Mouse (Mus musculus) stomach, embryonic 16.5 days (tissue): ENCODE data around the gene Rmnd5a. TPM values are rescaled to one million over a fixed set of nuclear protein-coding genes. Genes with fewer than 3 reads are reported as not detected.

ENCODE experiments used
- ATAC-seq: fragments of 200-750 bp; cut with Nextera tagmentation; 2 replicates; pipeline ENCODE4 v1.8.0; 2017; ENCODE audit warnings: moderate number of reproducible peaks, moderate TSS enrichment; ENCODE audit not compliant: insufficient read depth, low FRiP score
- H3K27ac ChIP-seq: fragments of 300-500 bp; sonication (generic); 2 replicates; pipeline ENCODE4 v1.5.1; 2014; ENCODE audit warnings: low read length
- H3K27me3 ChIP-seq: fragments of 300-500 bp; sonication (generic); 2 replicates; pipeline ENCODE4 v1.6.1; 2014; ENCODE audit warnings: low read length, control low read depth, mixed read lengths; ENCODE audit not compliant: control insufficient read depth, insufficient read depth
- H3K36me3 ChIP-seq: fragments of 300-500 bp; sonication (generic); 2 replicates; pipeline ENCODE4 v1.6.1; 2014; ENCODE audit warnings: low read length; ENCODE audit not compliant: control insufficient read depth, insufficient read depth
- H3K4me1 ChIP-seq: fragments of 300-500 bp; sonication (generic); 2 replicates; pipeline ENCODE4 v1.6.1; 2014; ENCODE audit warnings: low read length, control low read depth, mixed read lengths; ENCODE audit not compliant: control insufficient read depth, insufficient read depth
- H3K4me2 ChIP-seq: fragments of 300-500 bp; sonication (generic); 2 replicates; pipeline ENCODE4 v1.6.1; 2014; ENCODE audit warnings: low read depth, low read length, mixed read lengths
- H3K4me3 ChIP-seq: fragments of 300-500 bp; sonication (generic); replicated peaks from 2 replicates; pipeline ENCODE4 v1.5.1; 2014; ENCODE audit warnings: mild to moderate bottlenecking, low read length
- H3K9ac ChIP-seq: fragments of 300-500 bp; sonication (generic); 2 replicates; pipeline ENCODE4 v1.6.1; 2014; ENCODE audit warnings: low read length
- H3K9me3 ChIP-seq: fragments of 300-500 bp; sonication (generic); replicated peaks from 2 replicates; pipeline ENCODE4 v1.6.1; 2016; ENCODE audit warnings: low read length, control low read depth; ENCODE audit not compliant: control insufficient read depth
- WGBS: fragments of 180-500 bp; shearing (Covaris S2); extraction: QIAGEN DNeasy Blood & Tissue Kit; methylation state at CpG from one replicate; pipeline ENCODE4 v1.1.7; 2014; 5-methylcytosine and 5-hydroxymethylcytosine counted together
- polyA plus RNA-seq: library from polyadenylated mRNA; unstranded; fragments of >200 nt; fragmentation: Nextera tagmentation; extraction: Ambion mirVana; gene quantifications from 2 replicates; pipeline ENCODE4 v1.2.1, GENCODE M21; 2015

Gene Rmnd5a
- polyA plus RNA-seq, 1 experiment from 2014 or later, result 9.5 TPM

- Histone ChIP-seq H3K27ac (no peak overlapping the region), H3K4me2 (no peak overlapping the region), H3K27me3 (no peaks in the 10 kb centered on the region), H3K9me3 (no peaks in the 10 kb centered on the region), H3K4me3 (no peak overlapping the region), H3K36me3 (no peaks in the 10 kb centered on the region), H3K4me1 (no peaks in the 10 kb centered on the region), H3K9ac (no peak overlapping the region)
- 91% methylated on average over 3 of the region's 3 CpGs for WGBS
- ATAC-seq, result no peak
Measured at GRCm38 (mm10) chr6:71351201-71351600, 89.2 kb downstream of the Rmnd5a start.

- Histone ChIP-seq H3K9ac (no peak overlapping the region), H3K9me3 (no peaks in the 10 kb centered on the region), H3K27ac (no peak overlapping the region), H3K4me3 (no peak overlapping the region), H3K27me3 (no peaks in the 10 kb centered on the region), H3K36me3 (no peaks in the 10 kb centered on the region), H3K4me1 (no peaks in the 10 kb centered on the region), H3K4me2 (no peak overlapping the region)
- WGBS, result 90% methylated on average over 9 of the region's 9 CpGs
- no peak for ATAC-seq
Measured at GRCm38 (mm10) chr6:71348006-71348405, 92.4 kb downstream of the Rmnd5a start.

DNA sequence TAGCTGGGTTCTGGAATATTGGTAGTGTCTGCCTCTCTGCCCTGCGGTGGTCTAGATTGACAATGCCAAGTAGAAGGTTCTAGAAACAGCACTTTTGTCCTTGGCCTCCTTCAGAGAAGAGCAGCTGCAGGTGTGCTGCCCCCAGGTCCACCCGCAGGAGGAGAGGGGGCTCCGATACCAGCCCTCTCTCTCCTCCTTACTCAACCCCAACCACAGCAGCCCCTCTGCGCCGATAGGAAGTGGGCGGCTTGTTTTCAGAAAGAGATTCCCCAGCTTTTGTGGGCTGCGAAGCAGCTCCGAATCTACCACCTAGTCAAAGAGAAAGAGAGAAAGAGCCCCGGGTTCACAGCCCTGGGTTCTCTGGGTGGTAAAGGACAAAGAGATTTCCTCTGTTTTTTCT, 99.3 kb downstream of the Rmnd5a start:
- no peak for ATAC-seq
- 88% methylated on average over 9 of the region's 9 CpGs for WGBS

GRCm38 (mm10) chr6:71339351-71339750, 101.1 kb downstream of the Rmnd5a start:
- Histone ChIP-seq H3K9me3 (no peaks in the 10 kb centered on the region), H3K9ac (no peak overlapping the region), H3K4me3 (no peak overlapping the region), H3K4me1 (no peaks in the 10 kb centered on the region), H3K36me3 (no peaks in the 10 kb centered on the region), H3K4me2 (no peak overlapping the region), H3K27me3 (no peaks in the 10 kb centered on the region), H3K27ac (no peak overlapping the region)
- no peak for ATAC-seq
- WGBS, result 73% methylated on average over 4 of the region's 4 CpGs

More for the DNA sequence above, 99.3 kb downstream of the Rmnd5a start:
- Histone ChIP-seq H3K9me3 (no peaks in the 10 kb centered on the region), H3K4me2 (no peak overlapping the region), H3K9ac (no peak overlapping the region), H3K27ac (no peak overlapping the region), H3K27me3 (no peaks in the 10 kb centered on the region), H3K4me3 (no peak overlapping the region), H3K4me1 (no peaks in the 10 kb centered on the region), H3K36me3 (no peaks in the 10 kb centered on the region)

DNA sequence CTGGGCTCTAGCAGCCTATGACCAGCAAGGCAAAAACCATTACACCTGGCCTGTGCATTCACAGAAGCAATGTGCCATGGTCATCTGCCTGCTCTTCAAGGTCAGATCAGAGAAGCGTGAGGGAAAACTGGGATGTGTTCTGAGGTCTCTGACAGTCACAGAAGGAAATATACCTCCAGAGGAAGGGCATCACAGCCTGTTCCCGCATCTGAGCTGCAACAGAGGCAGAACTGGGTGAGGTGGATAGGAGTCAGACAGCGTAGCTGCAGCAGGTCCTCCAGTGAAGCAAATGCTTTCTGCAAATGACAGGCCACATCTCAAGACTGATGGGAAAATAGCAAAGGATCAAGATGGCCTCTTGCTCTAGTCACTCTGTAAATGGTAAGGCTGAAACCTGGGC, 101.5 kb downstream of the Rmnd5a start:
- no peaks in the 10 kb centered on the region for H3K9me3 ChIP-seq
- H3K9ac ChIP-seq, result no peak overlapping the region
- ATAC-seq, result no peak
- WGBS, result 74% methylated on average over 3 of the region's 3 CpGs
- H3K4me3 ChIP-seq, result no peak overlapping the region
- H3K36me3 ChIP-seq, result no peaks in the 10 kb centered on the region
- no peaks in the 10 kb centered on the region for H3K4me1 ChIP-seq
- H3K27ac ChIP-seq, result no peak overlapping the region
- H3K4me2 ChIP-seq, result no peak overlapping the region
- H3K27me3 ChIP-seq, result no peaks in the 10 kb centered on the region

Other genes with a start within 250 kb of the Rmnd5a start
- gene Fabp1, start 240.8 kb downstream of the Rmnd5a start, polyA plus RNA-seq, result 644 and 834 TPM in 2 replicates
- gene Krcc1, start 169.0 kb downstream of the Rmnd5a start, polyA plus RNA-seq, result 57.0 and 57.5 TPM in 2 replicates
- 1.2 and 5.3 TPM in 2 replicates for gene Smyd1, start 118.4 kb downstream of the Rmnd5a start, polyA plus RNA-seq
- gene Cd8b1, start 117.8 kb downstream of the Rmnd5a start, polyA plus RNA-seq, result not detected in 2 replicates
- not detected in 2 replicates for gene Cd8a, start 67.2 kb downstream of the Rmnd5a start, polyA plus RNA-seq
- 8.1 and 9.2 TPM in 2 replicates for gene Rnf103, start 53.3 kb upstream of the Rmnd5a start, polyA plus RNA-seq
- gene Chmp3, start 103.2 kb upstream of the Rmnd5a start, polyA plus RNA-seq, result 75.1 and 81.0 TPM in 2 replicates
- gene Kdm3a, start 192.4 kb upstream of the Rmnd5a start, polyA plus RNA-seq, result 45.8 and 47.0 TPM in 2 replicates